In genomic region chr5:125203759-125204158, GRCm38 (mm10) we compare ENCODE assay signal across 7 mouse cellular contexts. TPM values are rescaled to one million over a fixed set of nuclear protein-coding genes. Genes with fewer than 3 reads are reported as not detected.
DNase-seq lines count a peak whose midpoint lies in the region; ATAC-seq lines count a peak whose summit lies in the region.

No protein-coding gene starts in this region.

- H3K4me1 ChIP-seq in neural tube, embryonic 13.5 days (replicated peaks), result peaks cover 26% of the 10 kb centered on the region
- H3K4me1 ChIP-seq in forebrain, embryonic 14.5 days (ENCODE audit: control insufficient read depth, insufficient read depth, low read length), result peaks cover 13% of the 10 kb centered on the region

- H3K9me3 ChIP-seq in neural tube, embryonic 13.5 days, result no peaks in the 10 kb centered on the region
- H3K9me3 ChIP-seq in forebrain, embryonic 14.5 days (replicated peaks; ENCODE audit: control insufficient read depth, low read length), result no peaks in the 10 kb centered on the region

- H3K9ac ChIP-seq in neural tube, embryonic 13.5 days, result peak overlapping the region; percentile 18; the same call in 1 of the 2 replicates
- H3K9ac ChIP-seq in forebrain, embryonic 14.5 days (ENCODE audit: low read length), result no peak overlapping the region

- DNase-seq in neural tube, embryonic 10.5 days (ENCODE audit: extremely low spot score, low spot score), result no peak
- peak; percentile 53 for DNase-seq in forebrain, embryonic 14.5 days (ENCODE audit: low spot score)
- DNase-seq in layer of hippocampus, adult 8-10 months (ENCODE audit: low spot score in 2 of 2), result peak; percentile 56 to 68
- peak; percentile 35 to 57 for DNase-seq in right cerebral cortex, postnatal 36 days (ENCODE audit: low spot score in 2 of 2)
- DNase-seq in c-Kit-positive CD71-positive TER-119-positive erythroid progenitor cells, embryonic 14.5 days (ENCODE audit: low spot score), result no peak
- DNase-seq in spleen, adult 18-20 months, result no peak

- WGBS in neural tube, embryonic 13.5 days, result 55% methylated on average over 11 of the region's 11 CpGs
- WGBS in forebrain, embryonic 14.5 days, result 39% methylated on average over 11 of the region's 11 CpGs

- no peak overlapping the region for H3K4me3 ChIP-seq in neural tube, embryonic 13.5 days
- H3K4me3 ChIP-seq in forebrain, embryonic 14.5 days (ENCODE audit: low read depth, low read length), result no peak overlapping the region

- H3K27me3 ChIP-seq in neural tube, embryonic 13.5 days, result no peaks in the 10 kb centered on the region
- H3K27me3 ChIP-seq in forebrain, embryonic 14.5 days (replicated peaks; ENCODE audit: control insufficient read depth, insufficient read depth, low read length), result no peaks in the 10 kb centered on the region

- H3K27ac ChIP-seq in neural tube, embryonic 13.5 days (replicated peaks), result peak overlapping the region; percentile 79
- peak overlapping the region; percentile 81 for H3K27ac ChIP-seq in forebrain, embryonic 14.5 days (ENCODE audit: low read depth, low read length)

- no peak overlapping the region; the same call in 1 of the 2 replicates for H3K4me2 ChIP-seq in neural tube, embryonic 13.5 days
- H3K4me2 ChIP-seq in forebrain, embryonic 14.5 days (ENCODE audit: low read length), result no peak overlapping the region

- ATAC-seq in neural tube, embryonic 13.5 days (ENCODE audit: low read depth), result no peak
- ATAC-seq in forebrain, embryonic 14.5 days, result peak; percentile 13; the same call in 1 of the 2 replicates

- no peaks in the 10 kb centered on the region for H3K36me3 ChIP-seq in neural tube, embryonic 13.5 days
- H3K36me3 ChIP-seq in forebrain, embryonic 14.5 days (ENCODE audit: control insufficient read depth, insufficient read depth, low read length), result no peaks in the 10 kb centered on the region

RNA-seq across cellular contexts. Expression of gene Ncor2, which starts 24.7 kb away (rescaled TPM):
- 29.2 and 30.4 TPM in 2 replicates for polyA plus RNA-seq in neural tube, embryonic 13.5 days (2015; fragmentation: Nextera tagmentation; extraction: Ambion mirVana)
- polyA plus RNA-seq in forebrain, embryonic 14.5 days (2014; fragmentation: Nextera tagmentation; extraction: Ambion mirVana), result 15.1 and 22.3 TPM in 2 replicates
- 100 to 1,000 TPM; 246 to 324 (median 271) TPM for total RNA-seq in layer of hippocampus, adult 8-10 months (2022)

Comparison
In these comparisons a context has a peak if more than half of its experiments do, and no peak if none do; other contexts are left out.
1. DNase-seq: peak in forebrain, embryonic 14.5 days (single experiment), layer of hippocampus, adult 8-10 months (2 of 2) and right cerebral cortex, postnatal 36 days (2 of 2); none in neural tube, embryonic 10.5 days (single experiment), c-Kit-positive CD71-positive TER-119-positive erythroid progenitor cells, embryonic 14.5 days (single experiment) and spleen, adult 18-20 months (0 of 2).